Mouse (Mus musculus) heart, adult 18-20 months (tissue): ENCODE measurements around the gene Oser1. TPM values are rescaled to one million over a fixed set of nuclear protein-coding genes. Genes with fewer than 3 reads are reported as not detected.

Source experiments
- DNase-seq, 2 experiments: peaks; one replicate each; pipeline ENCODE4 v3.0.0; 2021 to 2022; ENCODE audit warnings: mixed read lengths in 1 of 2
- total RNA-seq, 2 experiments: library from RNA; stranded (reverse); gene quantifications; 2 replicates each; pipeline ENCODE4 v1.2.3; 2021

The Oser1 gene
- total RNA-seq, 2 experiments from 2014 or later: 17.5 to 30.0 TPM

DNA sequence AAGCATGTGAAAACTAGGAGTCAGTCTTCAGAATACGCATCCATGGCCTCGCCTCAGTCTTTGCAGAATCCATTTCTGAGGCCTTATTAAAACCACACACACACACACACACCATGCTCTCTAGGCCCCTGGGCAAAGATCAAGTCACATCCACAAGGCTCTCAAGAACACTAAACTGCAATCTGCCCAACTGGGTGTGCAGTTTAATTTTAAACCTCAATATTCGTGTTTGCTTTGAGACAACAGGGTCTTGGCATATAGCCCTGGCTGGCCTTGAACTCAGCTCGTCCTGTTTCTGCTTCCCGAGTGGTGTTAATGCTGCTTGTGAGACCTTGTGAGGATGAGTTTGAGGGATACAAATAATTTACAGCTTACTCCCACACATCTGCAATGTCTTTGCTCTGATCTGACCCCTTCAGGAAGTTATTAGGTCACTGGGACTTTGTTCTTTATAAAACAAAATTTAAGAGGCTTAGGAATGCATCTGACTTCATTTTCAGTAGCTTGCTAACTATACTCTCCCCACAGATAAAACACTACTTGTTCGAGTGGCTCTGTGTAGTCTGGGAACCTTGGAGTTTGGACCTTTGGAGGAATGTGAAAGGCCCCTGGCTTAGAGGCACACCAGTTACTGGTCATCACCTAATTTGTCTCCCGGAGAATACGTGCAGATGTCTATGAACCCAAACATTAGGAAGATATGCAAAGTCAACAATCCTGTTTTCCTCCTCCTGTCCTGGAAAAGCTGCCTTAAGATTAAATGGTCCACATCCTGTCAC is 20.3 kb downstream of the Oser1 start:
- DNase-seq: no peak

DNA sequence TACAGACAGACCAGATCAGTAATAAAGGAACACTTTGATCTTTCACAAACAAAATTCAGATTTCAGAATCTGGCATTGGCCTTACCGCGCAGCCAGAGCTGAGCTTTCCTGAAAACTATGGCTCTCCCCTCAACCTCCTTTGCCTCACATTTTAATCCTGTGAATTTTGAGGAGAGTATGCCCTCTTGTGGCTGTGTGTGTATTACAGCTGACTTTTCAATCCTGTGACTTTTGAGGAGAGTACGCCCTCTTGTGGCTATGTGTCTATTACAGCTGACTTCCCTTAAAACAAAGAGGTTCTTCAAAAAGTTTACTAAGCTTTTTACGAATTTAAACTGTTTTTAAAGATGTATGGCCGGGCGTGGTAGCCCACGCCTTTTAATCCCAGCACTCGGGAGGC is 23.3 kb downstream of the Oser1 start:
- peak; percentile 80 to 93 for DNase-seq

- DNase-seq: peak; percentile 76 to 87
These were observed 25.3 kb downstream of the Oser1 start for GRCm38 (mm10) chr2:163399222-163399621.

DNA sequence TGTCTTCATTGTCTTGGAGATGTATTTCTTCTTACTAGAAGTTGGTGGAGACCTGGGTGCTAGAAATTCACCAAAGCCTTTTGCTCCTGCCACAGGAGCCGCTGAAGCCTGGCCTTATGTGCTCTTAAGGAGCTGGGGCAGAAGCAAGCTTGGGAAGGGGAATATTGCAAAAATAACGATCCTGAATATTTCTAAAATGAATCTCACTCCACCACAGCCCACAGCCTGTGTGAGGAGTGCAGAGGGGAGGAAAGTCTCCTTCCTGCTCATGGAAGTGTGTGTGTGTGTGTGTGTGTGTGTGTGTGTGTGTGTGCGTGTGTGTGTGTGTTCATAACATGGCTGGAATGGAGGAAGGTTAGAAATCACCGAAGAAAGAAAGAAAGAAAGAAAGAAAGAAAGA is 25.7 kb downstream of the Oser1 start:
- DNase-seq: peak in 1 of 2 experiments; percentile 40

DNA sequence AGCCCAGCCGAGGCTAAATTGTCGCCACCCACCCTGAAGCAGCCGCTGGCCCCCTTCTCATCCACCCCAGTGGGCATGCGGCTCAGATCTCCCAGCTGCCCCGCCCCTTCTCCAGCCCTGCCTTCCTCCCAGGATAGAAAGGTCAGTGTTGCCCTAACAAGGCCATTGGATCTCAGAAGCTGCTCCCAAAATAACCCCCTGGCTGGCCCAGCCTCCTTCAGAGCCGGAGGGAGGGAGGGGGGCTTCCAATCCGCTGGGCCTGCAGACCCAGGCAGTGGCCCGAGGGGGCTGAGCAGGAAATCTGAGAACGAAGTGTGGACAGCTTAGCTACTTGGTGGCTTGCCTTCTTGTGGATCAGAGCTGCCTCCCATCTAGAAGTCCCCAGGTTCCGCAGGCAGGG is 26.6 kb downstream of the Oser1 start, which contains the start of gene Jph2:
Jph2 (minus strand) TSS at position 89 of the 400 bp plus-strand sequence.
- DNase-seq: peak; percentile 85 to 90

GRCm38 (mm10) chr2:163397071-163397470 is 27.4 kb downstream of the Oser1 start:
- no peak for DNase-seq

- DNase-seq: peak in 1 of 2 experiments; percentile 41
These were observed 29.5 kb downstream of the Oser1 start for GRCm38 (mm10) chr2:163394977-163395376.

DNA sequence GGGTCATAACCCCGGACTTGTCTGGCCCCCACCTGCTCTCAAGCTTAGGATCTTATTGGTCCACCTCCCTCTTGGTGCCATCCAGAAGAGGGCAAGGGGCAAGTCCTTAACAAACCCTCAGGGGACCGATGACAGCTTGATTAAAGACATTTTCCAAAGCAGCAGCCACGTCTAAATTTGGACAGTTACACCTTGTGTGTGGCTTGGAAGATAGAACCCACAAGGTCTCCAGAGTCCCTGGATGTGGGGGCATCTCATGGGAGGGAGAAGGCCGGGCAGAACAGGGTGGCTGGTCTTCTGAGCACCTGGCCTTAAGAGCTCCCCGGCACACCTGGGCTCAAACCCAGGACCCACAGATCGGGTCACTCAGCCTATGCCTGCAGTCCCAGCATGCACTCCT is 30.5 kb downstream of the Oser1 start:
- peak in 1 of 2 experiments; percentile 38 for DNase-seq

GRCm38 (mm10) chr2:163393241-163393640 is 31.3 kb downstream of the Oser1 start:
- no peak for DNase-seq

DNA sequence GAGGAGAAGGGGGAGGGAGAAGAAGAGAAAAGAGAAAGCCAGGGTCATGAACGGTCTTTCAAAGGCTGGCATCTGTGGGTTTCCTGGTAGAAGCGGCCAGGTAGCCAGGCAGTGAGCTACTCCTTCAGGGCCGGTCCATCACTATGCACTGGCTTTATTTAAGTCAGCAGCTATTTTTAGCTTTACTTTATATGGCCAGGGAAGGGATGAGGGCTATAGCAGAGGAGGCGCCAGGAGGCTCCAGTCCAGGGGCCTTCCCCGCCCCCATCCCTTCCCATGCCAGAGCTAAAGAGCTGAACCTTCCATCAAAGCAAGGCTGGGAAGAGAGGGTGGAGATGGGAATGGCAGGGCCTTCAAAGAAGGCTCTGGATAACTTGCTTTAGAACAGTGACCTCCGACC is 32.1 kb downstream of the Oser1 start:
- peak; percentile 80 to 86 for DNase-seq

GRCm38 (mm10) chr2:163386423-163387190 is 37.9 kb downstream of the Oser1 start:
- peak in 1 of 2 experiments; percentile 68 for DNase-seq

- peak in 1 of 2 experiments; percentile 39 for DNase-seq
These were observed 39.4 kb downstream of the Oser1 start for GRCm38 (mm10) chr2:163385126-163385525.

DNA sequence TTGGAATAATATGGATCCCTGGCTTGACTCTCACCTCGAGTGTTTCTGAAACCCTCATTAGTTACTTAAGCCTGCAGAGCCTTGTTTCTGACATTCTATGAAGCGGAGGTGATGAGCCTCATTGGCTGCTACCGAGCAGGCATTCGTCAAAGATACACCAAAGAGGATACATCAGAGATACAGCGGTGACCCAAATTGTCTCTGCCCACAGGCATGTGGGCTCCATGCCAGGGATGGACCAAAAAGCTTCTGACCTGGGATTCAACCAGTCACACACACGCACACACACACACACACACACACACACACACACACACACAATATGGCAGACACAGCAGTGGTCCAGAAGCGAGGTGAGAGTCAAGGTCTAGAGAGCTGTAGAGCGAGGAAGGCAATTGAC is 43.3 kb downstream of the Oser1 start:
- no peak for DNase-seq

DNA sequence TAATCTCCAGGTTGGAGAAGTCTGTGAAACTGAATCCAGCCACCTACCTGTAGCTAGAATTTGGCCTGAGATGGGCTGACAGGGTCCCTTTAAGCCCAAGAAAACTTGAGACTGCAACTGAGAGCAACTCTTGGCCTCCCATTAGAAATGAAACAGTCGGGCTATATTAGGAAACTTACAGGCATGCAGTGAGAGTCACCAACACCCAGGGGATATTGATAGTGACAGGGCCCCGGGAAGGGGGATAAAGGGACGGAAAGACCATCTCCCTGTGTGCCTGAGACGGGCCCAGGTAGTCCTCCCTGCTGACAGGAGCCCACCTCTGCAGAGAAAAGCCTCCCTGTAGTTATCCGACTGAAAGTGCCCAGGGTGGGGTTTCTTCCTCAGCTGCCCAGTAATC is 45.1 kb downstream of the Oser1 start:
- peak in 1 of 2 experiments; percentile 45 for DNase-seq

GRCm38 (mm10) chr2:163376082-163376481 is 48.4 kb downstream of the Oser1 start:
- no peak for DNase-seq

- no peak for DNase-seq
These were observed 49.0 kb downstream of the Oser1 start for GRCm38 (mm10) chr2:163375468-163375867.

- no peak for DNase-seq
These were observed 51.9 kb downstream of the Oser1 start for GRCm38 (mm10) chr2:163372627-163373026.

GRCm38 (mm10) chr2:163370175-163370574 is 54.3 kb downstream of the Oser1 start:
- peak in 1 of 2 experiments; percentile 64 for DNase-seq

DNA sequence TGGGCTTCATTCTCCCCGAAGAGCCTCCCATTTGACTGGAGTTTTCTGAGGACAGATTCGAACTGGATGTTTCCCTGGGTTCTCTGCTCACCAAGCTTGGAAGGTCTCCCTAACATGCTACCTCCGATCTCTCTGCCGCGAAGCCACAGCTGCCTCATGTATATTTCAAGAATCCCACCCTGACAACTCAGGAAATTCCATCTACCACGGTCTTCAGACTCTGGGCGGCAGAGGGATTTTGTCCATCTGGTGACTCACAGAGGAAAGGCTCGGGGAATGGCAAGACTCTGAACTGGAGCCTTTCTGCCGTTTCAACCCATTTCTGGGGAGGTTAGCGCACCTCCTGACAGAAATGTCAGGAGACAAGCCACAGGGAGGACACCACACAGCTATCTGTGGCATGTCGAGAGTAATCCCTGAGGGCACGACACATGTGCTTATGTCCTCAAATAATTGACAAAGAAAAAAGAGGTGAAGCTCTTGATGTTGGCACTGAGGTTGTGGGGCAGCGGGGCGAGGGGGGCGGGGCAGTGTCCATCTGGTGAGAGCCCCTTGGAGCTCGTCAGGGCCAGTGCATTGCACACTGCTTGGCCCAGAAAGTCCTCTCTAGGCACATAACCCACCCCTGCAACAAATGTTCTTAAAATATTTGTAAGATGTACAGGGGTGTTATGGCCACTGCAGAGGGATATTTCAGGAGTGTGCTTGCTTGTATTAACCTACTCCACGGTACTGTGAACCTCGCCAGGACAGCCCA is 59.5 kb downstream of the Oser1 start:
- no peak for DNase-seq

- peak; percentile 72 to 85 for DNase-seq
These were observed 61.3 kb downstream of the Oser1 start for GRCm38 (mm10) chr2:163362940-163363921.
